Mouse (Mus musculus) lung, postnatal 0 days (tissue): ENCODE measurements around the gene Marveld1. TPM values are rescaled to one million over a fixed set of nuclear protein-coding genes. Genes with fewer than 3 reads are reported as not detected.

Experiments used
- ATAC-seq: fragments of 200-750 bp; cut with Nextera tagmentation; 2 replicates; pipeline ENCODE4 v1.8.0; 2017; ENCODE audit warnings: moderate library complexity
- DNase-seq: peaks from one replicate; pipeline ENCODE4 v3.0.0-alpha.2; 2016; ENCODE audit warnings: low spot score
- H3K27ac ChIP-seq: fragments of 300-500 bp; sonication (generic); 2 replicates; pipeline ENCODE4 v1.5.1; 2014; ENCODE audit warnings: antibody characterized with exemption, mild to moderate bottlenecking, low read length, mixed read lengths
- H3K27me3 ChIP-seq: fragments of 300-500 bp; sonication (generic); replicated peaks from 2 replicates; pipeline ENCODE4 v1.6.1; 2014; ENCODE audit warnings: low read length, mixed read lengths; ENCODE audit not compliant: insufficient read depth
- H3K36me3 ChIP-seq: fragments of 300-500 bp; sonication (generic); 2 replicates; pipeline ENCODE4 v1.6.1; 2014; ENCODE audit warnings: low read length, mixed read lengths; ENCODE audit not compliant: insufficient read depth
- H3K4me1 ChIP-seq: fragments of 300-500 bp; sonication (generic); 2 replicates; pipeline ENCODE4 v1.6.1; 2014; ENCODE audit warnings: antibody characterized with exemption, low read depth, low read length, mixed read lengths; ENCODE audit not compliant: insufficient read depth
- H3K4me2 ChIP-seq: fragments of 300-500 bp; sonication (generic); replicated peaks from 2 replicates; pipeline ENCODE4 v1.6.1; 2014; ENCODE audit warnings: low read depth, mild to moderate bottlenecking, low read length, moderate library complexity, mixed read lengths
- H3K4me3 ChIP-seq: fragments of 300-500 bp; sonication (generic); 2 replicates; pipeline ENCODE4 v1.5.1; 2014; ENCODE audit warnings: low read depth, low read length
- H3K9ac ChIP-seq: fragments of 300-500 bp; sonication (generic); replicated peaks from 2 replicates; pipeline ENCODE4 v1.6.1; 2014; ENCODE audit warnings: low read depth, mild to moderate bottlenecking
- H3K9me3 ChIP-seq: fragments of 300-500 bp; sonication (generic); 2 replicates; pipeline ENCODE4 v1.6.1; 2016; ENCODE audit warnings: low read length, mixed read lengths
- CTCF ChIP-seq: IDR thresholded peaks from 2 replicates; pipeline ENCODE4 v1.5.1; 2016; ENCODE audit warnings: antibody characterized with exemption, mild to moderate bottlenecking
- EP300 ChIP-seq: IDR thresholded peaks from 2 replicates; pipeline ENCODE4 v1.6.1; 2016; ENCODE audit warnings: antibody characterized with exemption, mild to moderate bottlenecking, control low read depth
- WGBS: fragments of 180-500 bp; shearing (Covaris S2); extraction: QIAGEN DNeasy Blood & Tissue Kit; methylation state at CpG from one replicate; pipeline ENCODE4 v1.1.7; 2014; 5-methylcytosine and 5-hydroxymethylcytosine counted together
- polyA plus RNA-seq: library from polyadenylated mRNA; unstranded; fragments of >200 nt; fragmentation: Nextera tagmentation; extraction: Ambion mirVana; gene quantifications from 2 replicates; pipeline ENCODE4 v1.2.1, GENCODE M21; 2015

The Marveld1 gene
- polyA plus RNA-seq, 1 experiment from 2014 or later = 23.1 TPM

DNA sequence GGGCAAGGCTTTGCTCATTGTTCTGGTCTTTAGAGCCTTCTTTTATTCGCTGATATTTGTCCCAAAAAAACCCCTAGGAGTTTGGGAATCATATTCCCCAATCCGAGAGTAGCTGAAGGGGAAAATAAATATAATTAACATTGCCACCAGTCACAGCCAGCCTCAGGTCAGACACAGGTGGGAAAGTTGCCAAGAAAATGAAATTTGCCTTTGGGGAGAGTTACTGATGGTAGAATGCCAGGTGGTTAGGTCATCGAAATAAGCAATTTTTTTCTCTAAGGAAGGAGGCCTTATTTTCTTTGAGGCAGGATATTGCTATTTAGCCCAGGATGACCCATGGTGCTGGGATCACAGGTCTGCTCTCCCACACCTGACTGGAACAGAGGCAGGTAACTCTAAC is 19.6 kb downstream of the Marveld1 start:
- H3K4me3 ChIP-seq = no peak overlapping the region
- no peak overlapping the region for H3K4me2 ChIP-seq
- peak; percentile 31 for DNase-seq
- 38% methylated on average over 3 of the region's 3 CpGs for WGBS
- no peaks in the 10 kb centered on the region for H3K9me3 ChIP-seq
- H3K4me1 ChIP-seq = peaks cover 10% of the 10 kb centered on the region; the same call in 1 of the 2 replicates
- no peak for ATAC-seq
- H3K27ac ChIP-seq = no peak overlapping the region
- TF ChIP-seq EP300 (no peak), CTCF (no peak)
- H3K27me3 ChIP-seq = no peaks in the 10 kb centered on the region
- no peaks in the 10 kb centered on the region for H3K36me3 ChIP-seq
- H3K9ac ChIP-seq = no peak overlapping the region

DNA sequence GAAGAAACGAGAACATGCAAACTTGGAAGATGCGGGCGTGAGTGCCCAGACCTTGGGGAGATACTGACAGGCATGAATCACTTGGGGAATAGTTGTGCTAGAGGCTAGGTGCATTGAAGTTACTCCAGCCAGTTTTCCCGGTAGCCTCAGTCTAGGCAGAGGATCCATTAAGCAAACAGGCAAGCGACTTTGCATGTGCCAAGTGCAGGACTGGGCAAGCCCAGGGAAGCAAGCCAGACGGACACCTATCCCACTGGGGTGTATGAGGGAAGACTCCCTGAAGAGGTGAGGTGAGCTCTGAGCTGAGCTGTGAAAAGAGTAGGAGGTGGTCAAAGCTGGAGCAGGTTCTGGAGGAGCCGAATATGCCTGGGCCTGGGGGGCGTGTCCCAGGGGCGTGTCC is 20.3 kb downstream of the Marveld1 start:
- Histone ChIP-seq H3K9ac (no peak overlapping the region), H3K27ac (no peak overlapping the region), H3K9me3 (no peaks in the 10 kb centered on the region), H3K4me3 (no peak overlapping the region), H3K4me2 (no peak overlapping the region), H3K36me3 (no peaks in the 10 kb centered on the region), H3K4me1 (peaks cover 10% of the 10 kb centered on the region; the same call in 1 of the 2 replicates), H3K27me3 (no peaks in the 10 kb centered on the region)
- ATAC-seq (no peak), DNase-seq (no peak)
- WGBS = 68% methylated on average over 9 of the region's 9 CpGs
- TF ChIP-seq EP300 (no peak), CTCF (no peak)

DNA sequence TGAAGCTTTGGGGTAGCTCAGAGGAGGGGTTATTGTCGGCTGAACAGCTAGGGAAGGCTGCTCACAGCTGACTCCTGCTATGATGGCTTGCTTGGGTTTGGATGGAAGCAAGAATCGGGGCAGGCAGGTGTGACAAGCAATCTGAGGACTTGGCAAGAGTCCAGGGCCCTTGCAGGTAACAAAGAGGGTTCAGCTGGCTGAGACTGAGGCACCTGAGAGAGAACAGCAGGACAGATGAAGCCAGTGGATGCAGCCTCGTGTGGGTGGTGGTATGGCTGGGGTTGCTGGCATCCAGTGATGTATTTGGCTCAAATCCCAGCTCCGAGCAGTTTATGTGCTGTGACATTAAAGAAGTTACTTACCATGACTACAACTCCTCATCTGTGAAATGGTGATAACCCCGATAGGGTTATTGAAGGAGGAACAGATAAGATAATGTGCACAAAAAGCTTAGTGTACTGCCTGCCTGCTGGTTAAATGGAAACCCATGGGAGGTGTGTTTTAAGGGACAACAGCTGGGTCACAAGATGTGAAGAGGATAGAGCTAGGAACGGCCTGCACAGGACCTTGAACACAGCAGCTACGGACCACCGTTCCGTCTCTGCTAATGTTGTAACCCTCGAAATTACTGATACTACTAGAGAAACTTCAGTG is 22.2 kb downstream of the Marveld1 start:
- WGBS = 40% methylated on average over 10 of the region's 10 CpGs
- Histone ChIP-seq H3K4me1 (peaks cover 10% of the 10 kb centered on the region; the same call in 1 of the 2 replicates), H3K36me3 (no peaks in the 10 kb centered on the region), H3K4me3 (no peak overlapping the region), H3K9ac (no peak overlapping the region), H3K4me2 (peak overlapping the region; percentile 96; the same call in 1 of the 2 replicates), H3K27ac (no peak overlapping the region), H3K27me3 (no peaks in the 10 kb centered on the region), H3K9me3 (no peaks in the 10 kb centered on the region)
- DNase-seq (no peak), ATAC-seq (no peak)
- TF ChIP-seq EP300 = no peak
- TF ChIP-seq CTCF = no peak

DNA sequence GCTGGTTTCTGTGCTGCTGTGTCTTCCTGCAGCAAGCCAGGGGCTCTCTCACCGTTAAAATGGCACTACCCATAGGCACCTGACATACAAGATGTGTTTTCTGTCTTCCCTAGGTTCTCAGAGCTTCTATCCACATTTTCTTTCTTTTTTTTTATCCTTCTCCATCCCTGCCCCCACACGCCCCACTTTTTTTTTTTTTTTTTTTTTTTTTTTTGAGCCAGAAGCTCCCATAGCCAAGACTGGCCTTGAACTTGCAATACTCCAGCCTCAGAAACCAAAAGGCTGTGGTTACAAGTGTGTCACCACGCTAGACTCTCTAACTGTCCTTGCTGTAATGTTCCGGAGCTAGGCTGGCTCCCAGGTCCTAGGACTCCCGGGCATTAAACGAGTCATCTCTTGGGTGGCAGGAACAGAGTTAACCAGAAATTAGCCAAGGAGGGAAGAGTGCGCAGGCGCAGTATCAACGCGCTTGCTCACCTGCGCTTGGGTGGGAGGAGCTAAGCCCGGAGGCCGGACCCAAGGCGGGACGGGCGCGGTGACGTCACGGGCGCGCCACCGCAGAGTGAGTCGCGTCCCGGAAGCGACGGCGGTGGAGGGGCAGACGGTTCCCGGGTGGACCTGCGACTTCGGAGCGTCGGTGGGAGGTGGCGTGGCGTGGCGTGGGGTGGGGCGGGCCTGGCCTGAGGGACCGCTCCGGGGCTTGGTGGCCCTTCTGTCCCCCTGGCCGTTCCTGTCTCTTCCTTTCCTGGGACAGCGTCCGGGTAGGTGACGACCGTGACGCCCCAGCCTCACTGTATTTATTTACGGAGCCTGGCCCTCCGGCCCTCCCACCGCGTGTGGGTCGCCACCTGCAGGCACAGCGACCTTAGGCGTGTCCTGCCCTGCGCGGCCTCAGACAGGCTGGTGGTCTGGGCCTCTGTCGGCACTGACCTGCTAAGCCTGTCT is 23.1 kb downstream of the Marveld1 start:
- Histone ChIP-seq H3K36me3 (no peaks in the 10 kb centered on the region), H3K27ac (peak overlapping the region; percentile 63), H3K4me2 (peak overlapping the region; percentile 96), H3K4me1 (peaks cover 10% of the 10 kb centered on the region; the same call in 1 of the 2 replicates), H3K9ac (peak overlapping the region; percentile 76), H3K9me3 (no peaks in the 10 kb centered on the region), H3K27me3 (no peaks in the 10 kb centered on the region), H3K4me3 (peak overlapping the region; percentile 83)
- TF ChIP-seq EP300 (no peak), CTCF (peak; percentile 39)
- DNase-seq = peak; percentile 98
- WGBS = 2% methylated on average over 45 of the region's 56 CpGs
- ATAC-seq = peak; percentile 96

DNA sequence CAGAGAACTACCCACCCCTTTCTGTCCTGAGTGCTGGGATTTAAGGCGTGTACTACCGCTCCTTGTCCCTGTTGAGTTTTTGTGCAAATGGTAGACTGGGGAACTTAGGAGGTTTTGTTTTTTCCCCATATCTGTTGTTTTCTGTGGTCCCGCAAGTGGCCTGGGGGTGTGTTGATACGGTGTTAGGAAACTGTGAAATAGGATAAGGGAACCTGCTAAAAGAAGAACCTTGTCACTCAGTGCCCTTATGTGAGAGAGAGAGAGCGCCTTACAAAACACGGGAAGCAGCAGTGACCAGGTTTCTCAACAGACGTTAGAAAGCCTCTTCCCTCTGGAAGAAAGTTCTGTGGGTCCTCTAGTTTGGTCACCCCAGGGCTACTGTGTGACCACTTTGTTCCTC is 29.6 kb downstream of the Marveld1 start:
- Histone ChIP-seq H3K9ac (no peak overlapping the region), H3K4me3 (no peak overlapping the region), H3K4me1 (no peaks in the 10 kb centered on the region), H3K9me3 (no peaks in the 10 kb centered on the region), H3K4me2 (no peak overlapping the region), H3K36me3 (peaks cover 19% of the 10 kb centered on the region; the same call in 1 of the 2 replicates), H3K27ac (no peak overlapping the region), H3K27me3 (no peaks in the 10 kb centered on the region)
- ATAC-seq (no peak), DNase-seq (peak; percentile 20)
- TF ChIP-seq EP300 (no peak), CTCF (no peak)
- 72% methylated on average over 7 of the region's 7 CpGs for WGBS

DNA sequence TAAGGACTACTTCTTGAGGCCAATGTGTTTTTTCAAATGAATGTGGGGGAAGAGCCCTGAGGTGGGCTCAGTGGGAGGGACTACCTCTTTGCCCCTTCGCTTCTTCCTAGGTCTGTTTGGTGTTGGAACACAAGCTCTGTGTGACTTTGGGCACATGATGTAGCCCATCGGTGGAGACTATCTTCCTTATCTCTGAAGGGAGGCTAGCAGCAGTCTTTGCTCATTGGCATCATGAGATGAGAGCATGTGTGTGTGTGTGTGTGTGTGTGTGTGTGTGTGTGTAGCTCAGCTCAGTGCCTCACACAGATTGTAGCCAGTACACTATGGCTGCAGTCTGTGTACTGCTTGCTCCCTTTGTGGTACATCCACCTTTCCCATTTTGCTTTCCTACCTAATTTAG is 30.3 kb downstream of the Marveld1 start:
- no peak overlapping the region for H3K4me2 ChIP-seq
- no peaks in the 10 kb centered on the region for H3K27me3 ChIP-seq
- H3K27ac ChIP-seq = no peak overlapping the region
- ATAC-seq = no peak
- no peak overlapping the region for H3K9ac ChIP-seq
- H3K36me3 ChIP-seq = peaks cover 19% of the 10 kb centered on the region; the same call in 1 of the 2 replicates
- DNase-seq = no peak
- TF ChIP-seq EP300 (no peak), CTCF (no peak)
- no peak overlapping the region for H3K4me3 ChIP-seq
- H3K4me1 ChIP-seq = no peaks in the 10 kb centered on the region
- H3K9me3 ChIP-seq = no peaks in the 10 kb centered on the region
- WGBS = 72% methylated on average over 2 of the region's 2 CpGs
